Mouse (Mus musculus): Measurements from ENCODE around the gene Cfdp1. TPM values are rescaled to one million over a fixed set of nuclear protein-coding genes. Genes with fewer than 3 reads are reported as not detected.

The Cfdp1 gene
- total RNA-seq, 1 experiment from 2014 or later, result 252 TPM

DNA sequence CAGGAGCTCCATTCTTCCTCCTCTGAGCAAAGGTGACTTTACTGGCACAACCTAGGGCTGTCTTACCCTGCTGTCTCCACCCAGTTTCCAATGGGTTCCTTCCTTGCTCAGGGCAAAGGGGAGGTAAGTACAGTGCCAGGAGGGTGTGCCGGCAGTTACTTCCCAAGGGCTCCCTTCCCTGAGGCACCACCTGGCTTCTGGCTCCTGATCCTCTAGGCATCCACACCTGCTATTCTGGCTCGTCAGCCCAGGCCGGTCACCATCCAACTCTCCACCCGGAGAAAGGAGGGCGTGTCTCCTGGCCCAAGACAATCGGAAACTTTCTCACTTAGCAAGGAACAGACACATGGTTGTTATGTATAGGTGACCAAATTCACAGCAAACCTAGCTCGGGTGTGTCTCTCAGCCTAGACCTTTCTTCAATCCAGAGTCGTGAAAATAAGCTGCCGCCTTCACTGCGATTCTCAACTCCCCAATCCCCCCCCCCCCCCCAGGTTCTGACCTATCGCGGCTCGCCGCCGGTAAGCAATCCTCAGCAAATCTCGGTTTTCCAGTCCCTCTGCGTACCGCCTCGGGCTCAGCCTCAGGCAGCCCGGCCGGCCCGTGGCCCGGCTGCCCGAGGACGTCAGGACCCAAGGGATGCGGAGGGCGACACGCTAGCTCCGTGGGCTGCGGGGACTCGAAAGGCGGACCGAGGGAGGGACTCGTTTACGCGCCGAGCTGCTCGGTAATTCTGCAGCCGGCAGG lies 122.7 kb downstream of the Cfdp1 start:
- ATAC-seq (replicated peaks; ENCODE audit: low read depth, poor library complexity, severe bottlenecking), result no peak

DNA sequence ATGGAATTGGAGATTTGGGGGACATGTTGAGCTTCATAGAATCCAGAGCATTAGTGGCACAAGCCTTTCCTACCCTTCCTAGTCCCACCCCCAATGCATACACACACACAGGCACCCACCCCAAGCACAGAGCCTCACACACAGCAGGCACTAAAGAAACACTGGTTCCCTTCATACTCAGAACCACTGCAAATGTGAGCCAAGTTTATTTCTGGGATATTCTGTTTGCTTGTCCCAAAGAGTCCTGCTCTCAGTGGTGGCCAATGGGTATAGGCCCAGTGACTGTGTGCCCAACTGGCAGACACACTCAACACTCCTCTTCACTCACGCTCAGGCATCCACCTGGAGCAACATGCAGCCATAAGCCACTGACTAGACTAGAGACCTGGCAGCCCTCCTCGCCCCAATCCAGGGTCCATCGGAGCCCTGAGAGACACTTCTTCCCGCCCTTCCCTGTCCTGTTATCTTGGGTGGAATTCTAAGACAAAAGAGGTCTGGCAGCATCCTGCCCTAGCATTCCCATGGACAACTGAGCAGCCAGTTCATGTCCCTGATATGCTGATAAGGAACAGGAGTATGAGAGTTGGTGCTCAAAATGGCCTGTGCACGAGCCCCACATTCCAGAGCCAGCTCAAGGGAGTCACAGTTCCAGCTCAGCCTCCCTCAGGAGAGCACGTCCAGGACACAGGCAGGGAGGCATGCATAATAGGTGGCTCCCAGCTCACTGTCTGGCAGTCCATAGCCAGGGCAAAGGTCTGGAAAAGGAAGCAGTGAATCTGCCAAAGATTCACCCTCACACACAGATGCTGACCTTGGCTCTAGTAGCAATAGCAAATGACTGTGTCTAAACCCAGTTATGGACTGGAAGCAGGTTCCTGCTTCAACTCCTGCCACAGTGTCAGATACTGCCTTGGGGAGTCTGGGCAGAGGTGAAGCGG lies 124.6 kb downstream of the Cfdp1 start:
- ATAC-seq (replicated peaks; ENCODE audit: low read depth, poor library complexity, severe bottlenecking), result no peak

DNA sequence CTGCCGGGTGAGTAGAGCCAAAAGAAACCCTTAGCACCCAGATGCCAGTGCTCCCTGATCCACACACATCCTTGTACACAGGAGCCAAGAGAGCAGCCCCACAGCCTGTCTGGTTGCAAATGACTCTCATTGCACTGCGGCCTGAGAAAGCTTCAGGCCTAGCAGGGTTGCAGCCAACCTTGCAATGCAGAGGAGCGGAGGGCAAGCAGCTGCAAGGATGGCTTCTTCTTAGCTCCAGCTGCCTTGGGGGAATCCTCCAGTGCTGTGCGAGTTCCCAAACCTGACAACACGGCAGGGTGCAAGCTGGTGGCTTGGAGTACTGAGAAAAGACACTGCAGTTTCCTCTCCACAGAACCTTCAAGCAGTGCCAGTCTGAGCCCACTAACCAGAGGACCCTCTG lies 125.6 kb downstream of the Cfdp1 start:
- ATAC-seq (replicated peaks; ENCODE audit: low read depth, poor library complexity, severe bottlenecking), result no peak

DNA sequence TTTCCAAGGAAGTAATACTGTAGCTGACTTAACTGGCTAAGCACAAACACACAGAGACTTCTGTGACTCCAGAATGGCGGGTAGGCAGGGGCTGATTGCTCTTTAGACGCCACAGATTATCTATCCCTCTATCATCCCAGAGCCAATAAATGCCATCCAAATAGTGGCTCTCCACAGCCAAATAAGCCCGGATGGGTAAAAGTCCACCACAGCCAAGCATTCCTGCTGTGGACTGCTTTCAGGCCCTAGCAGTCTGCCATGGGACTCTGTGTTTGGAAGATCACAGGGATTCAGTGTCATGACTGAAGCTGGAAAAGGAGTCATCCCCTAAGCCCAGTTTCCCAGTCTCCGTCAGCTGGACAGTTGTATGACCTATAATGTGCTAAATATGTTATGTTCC lies 126.5 kb downstream of the Cfdp1 start:
- ATAC-seq (replicated peaks; ENCODE audit: low read depth, poor library complexity, severe bottlenecking), result no peak

DNA sequence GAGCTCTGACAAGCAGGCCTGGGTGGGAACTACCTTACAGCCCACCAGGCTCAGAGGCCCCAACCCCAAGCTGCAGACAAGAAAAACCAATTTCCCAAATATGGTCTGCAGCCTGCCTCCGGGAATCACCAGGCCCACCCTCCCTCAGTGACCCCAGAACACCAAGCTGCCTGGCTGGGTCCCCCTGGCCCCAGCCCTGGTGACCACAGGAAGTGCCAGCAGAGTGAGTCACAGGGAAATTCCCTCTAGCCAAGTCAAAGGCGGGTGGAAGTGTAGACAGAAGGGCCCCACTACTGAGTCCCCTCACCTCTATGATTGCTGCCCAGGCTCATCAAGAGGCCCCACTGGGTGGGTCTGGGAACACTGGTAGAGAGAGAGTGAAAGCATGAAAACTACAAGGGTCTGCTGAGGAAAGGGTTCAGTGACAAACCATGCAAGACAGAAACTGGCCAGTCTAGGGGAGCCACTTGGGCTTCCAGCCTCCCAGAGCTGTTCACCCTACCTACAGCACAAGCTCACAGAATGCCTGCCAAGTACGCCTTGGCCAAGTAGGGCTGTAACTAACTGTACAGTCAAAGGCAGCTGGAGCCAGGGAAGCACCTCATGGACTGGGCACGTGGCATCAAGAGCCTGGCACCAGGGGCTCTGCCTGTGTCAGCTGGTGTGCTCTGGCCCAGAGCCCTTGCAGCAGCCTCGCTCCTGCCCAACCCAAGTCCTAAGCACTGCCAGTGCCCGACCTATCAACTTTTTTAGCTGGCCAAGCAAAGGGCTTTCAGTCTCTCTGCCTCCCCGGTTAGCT lies 127.8 kb downstream of the Cfdp1 start:
- peak; percentile 53; the same call in 1 of the 2 replicates for ATAC-seq (replicated peaks; ENCODE audit: low read depth, poor library complexity, severe bottlenecking)

DNA sequence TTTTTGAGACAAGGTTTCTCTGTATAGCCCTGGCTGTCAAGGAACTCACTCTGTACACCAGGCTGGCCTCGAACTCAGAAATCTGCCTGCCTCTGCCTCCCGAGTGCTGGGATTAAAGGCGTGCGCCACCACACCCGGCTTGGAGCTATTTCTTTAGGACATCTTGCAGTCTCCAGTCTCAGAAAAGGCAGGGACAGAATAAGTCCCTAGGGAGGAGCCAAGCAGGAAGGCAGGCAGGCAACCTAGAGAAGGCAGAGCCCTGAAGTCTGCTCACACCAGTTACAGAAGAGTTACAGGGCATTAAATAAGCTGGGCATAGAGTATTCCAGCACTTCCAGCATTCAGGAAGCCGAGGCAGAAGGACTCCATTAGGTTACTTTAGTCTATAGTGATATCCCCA lies 128.8 kb downstream of the Cfdp1 start:
- ATAC-seq (replicated peaks; ENCODE audit: low read depth, poor library complexity, severe bottlenecking), result no peak

DNA sequence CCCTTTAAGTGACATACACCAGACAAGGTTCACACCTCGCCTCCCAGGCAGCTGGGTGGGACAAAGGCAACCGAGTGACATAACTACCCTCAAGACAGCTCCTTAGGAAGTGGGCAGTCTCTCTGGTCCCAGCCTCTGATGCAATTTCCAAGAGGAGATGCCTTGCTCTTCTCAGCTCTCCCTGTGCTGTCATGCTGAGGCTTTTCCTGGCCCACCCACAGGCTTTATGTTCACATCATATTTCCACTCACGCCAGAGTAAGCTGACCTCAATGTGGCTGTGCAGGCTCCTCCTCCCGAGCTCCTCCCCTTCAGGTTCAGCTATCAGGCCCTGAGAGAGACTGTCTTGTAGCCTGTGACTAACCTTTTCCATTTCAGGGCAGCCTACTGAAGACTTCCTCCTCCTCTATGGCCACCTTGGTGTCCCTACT lies 134.0 kb downstream of the Cfdp1 start:
- peak; percentile 49 for ATAC-seq (replicated peaks; ENCODE audit: low read depth, poor library complexity, severe bottlenecking)

DNA sequence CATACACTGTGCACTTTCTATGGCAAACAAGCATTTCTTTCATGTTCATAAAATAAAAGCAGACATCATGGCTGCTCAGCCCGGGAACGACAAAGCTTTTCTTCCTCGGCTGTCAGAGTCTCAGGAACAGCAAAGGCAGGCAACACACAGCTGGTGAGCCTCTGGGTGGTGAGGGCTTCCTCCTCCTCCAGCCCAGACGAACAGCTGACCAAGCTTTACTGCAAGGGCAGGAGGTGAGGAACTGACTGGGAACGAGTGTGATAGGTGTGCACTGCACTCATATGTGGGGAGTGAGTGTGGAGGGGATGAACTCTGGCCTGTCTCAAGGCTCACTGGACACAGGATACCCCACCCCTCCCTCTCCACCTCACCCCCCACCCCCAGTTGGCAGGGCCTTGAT lies 135.2 kb downstream of the Cfdp1 start:
- ATAC-seq (replicated peaks; ENCODE audit: low read depth, poor library complexity, severe bottlenecking), result no peak

Other genes with a start within 250 kb of the Cfdp1 start
- 0.32 and 0.87 TPM in 2 replicates for gene Ldhd, start 223.9 kb downstream of the Cfdp1 start, total RNA-seq (2017)
- gene Zfp1, start 210.9 kb downstream of the Cfdp1 start, total RNA-seq (2017), result 9.8 and 13.0 TPM in 2 replicates
- not detected in 2 replicates for gene Ctrb1, start 163.3 kb downstream of the Cfdp1 start, total RNA-seq (2017)
- gene Bcar1, start 110.5 kb downstream of the Cfdp1 start, total RNA-seq (2017), result not detected in 2 replicates
- gene Tmem170, start 22.5 kb upstream of the Cfdp1 start, total RNA-seq (2017), result 2.3 and 2.5 TPM in 2 replicates
- not detected in 2 replicates for gene Chst5, start 56.2 kb upstream of the Cfdp1 start, total RNA-seq (2017)
- 1.5 and 3.6 TPM in 2 replicates for gene Tmem231, start 79.6 kb upstream of the Cfdp1 start, total RNA-seq (2017)
- gene Gabarapl2, start 86.4 kb upstream of the Cfdp1 start, total RNA-seq (2017), result 28.6 and 41.6 TPM in 2 replicates
- gene Adat1, start 138.0 kb upstream of the Cfdp1 start, total RNA-seq (2017), result 3.8 and 6.0 TPM in 2 replicates
- 176 and 190 TPM in 2 replicates for gene Kars, start 157.0 kb upstream of the Cfdp1 start, total RNA-seq (2017)
- 14.1 and 15.5 TPM in 2 replicates for gene Terf2ip, start 157.1 kb upstream of the Cfdp1 start, total RNA-seq (2017)
- gene Gm6793, start 160.7 kb upstream of the Cfdp1 start, total RNA-seq (2017), result 0.32 TPM in 1 of 2 replicates, not detected in the other